Mouse (Mus musculus) E14TG2a.4 (cell line): ENCODE measurements around the gene Rnf43.

Experiments used
- H3K27me3 ChIP-seq: 2 replicates; pipeline ENCODE4 v1.6.1; 2014; ENCODE audit warnings: low read length, control low read depth; ENCODE audit not compliant: insufficient read depth
- H3K36me3 ChIP-seq: 2 replicates; pipeline ENCODE4 v1.6.1; 2014; ENCODE audit warnings: low read length, control low read depth; ENCODE audit not compliant: insufficient read depth
- H3K4me1 ChIP-seq: replicated peaks from 2 replicates; pipeline ENCODE4 v1.6.1; 2014; ENCODE audit warnings: low read depth, low read length, control low read depth
- H3K4me3 ChIP-seq: replicated peaks from 2 replicates; pipeline ENCODE4 v1.5.1; 2014; ENCODE audit warnings: mild to moderate bottlenecking, low read length
- H3K9me3 ChIP-seq: 2 replicates; pipeline ENCODE4 v1.6.1; 2014; ENCODE audit warnings: low read length, control low read depth
- CTCF ChIP-seq: conservative IDR thresholded peaks from 2 replicates; pipeline ENCODE4 v1.5.1; 2014; ENCODE audit warnings: low read length
- NANOG ChIP-seq: IDR thresholded peaks from 2 replicates; pipeline ENCODE4 v1.6.1; 2014; ENCODE audit warnings: borderline replicate concordance, low read length, mixed read lengths
- POU5F1 ChIP-seq: IDR thresholded peaks from 2 replicates; pipeline ENCODE4 v1.6.1; 2014; ENCODE audit warnings: low read length, borderline replicate concordance

Gene Rnf43

DNA sequence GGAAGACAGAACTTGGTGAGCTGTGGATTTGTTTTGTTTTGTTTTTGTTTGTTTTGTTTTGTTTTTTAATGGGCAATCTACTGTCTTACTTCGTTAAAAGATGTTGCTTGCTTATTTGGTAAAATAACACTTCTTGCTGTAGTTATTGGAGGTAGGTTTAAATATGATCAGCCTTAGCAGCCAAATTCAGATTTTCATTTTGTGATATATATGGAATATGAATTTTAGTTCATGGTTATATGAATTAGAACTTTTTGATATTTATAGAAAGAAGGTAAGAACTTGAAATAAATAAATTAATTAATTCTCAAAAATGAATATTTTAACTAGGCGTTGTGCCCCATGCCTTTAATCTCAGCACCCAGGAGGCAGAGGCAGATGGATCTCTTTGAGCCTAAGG lies 3.1 kb downstream of the Rnf43 start:
- Histone ChIP-seq H3K36me3 (no peaks in the 10 kb centered on the region), H3K9me3 (no peaks in the 10 kb centered on the region), H3K4me1 (peaks cover 10% of the 10 kb centered on the region), H3K4me3 (no peak overlapping the region), H3K27me3 (peaks cover 15% of the 10 kb centered on the region)
- TF ChIP-seq CTCF (no peak), NANOG (no peak), POU5F1 (no peak)

DNA sequence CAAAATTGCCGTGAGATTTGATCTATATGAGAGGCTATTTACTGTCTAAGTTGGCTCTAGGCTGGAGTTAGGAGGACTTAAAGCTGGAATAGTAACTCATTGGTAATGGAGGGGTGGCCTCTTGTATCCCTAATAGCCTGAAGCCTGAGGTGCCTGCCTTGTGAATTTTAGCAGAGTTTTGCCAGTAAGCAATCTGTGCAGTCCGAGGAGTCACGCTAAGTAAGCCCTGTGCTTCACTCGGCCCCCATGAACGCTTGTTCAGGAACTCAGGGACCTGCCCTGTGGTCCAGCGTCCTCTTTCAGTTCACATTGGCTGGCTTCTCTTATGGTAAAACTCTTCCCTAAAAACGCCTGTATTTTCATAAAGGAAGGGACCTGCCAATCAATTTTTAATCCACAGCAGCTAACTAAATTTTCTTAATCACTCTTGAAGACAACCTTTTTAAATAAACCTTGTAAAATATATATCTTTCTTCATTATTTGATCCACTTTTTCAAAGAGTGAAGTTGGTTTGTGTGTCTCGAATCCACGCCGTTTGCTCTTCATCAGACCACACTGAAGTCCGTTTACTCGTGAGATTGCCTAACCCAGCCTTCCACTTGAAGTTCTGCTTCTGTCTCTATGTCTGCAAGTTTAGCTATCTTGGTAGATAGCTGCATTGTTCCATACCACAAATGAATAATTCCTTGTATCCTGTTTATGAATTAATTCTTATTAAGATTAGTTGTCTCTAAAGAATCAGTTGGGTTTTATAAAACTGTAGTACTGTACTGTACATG lies 3.9 kb downstream of the Rnf43 start:
- no peak overlapping the region for H3K4me3 ChIP-seq
- peaks cover 10% of the 10 kb centered on the region for H3K4me1 ChIP-seq
- no peaks in the 10 kb centered on the region for H3K36me3 ChIP-seq
- H3K9me3 ChIP-seq = no peaks in the 10 kb centered on the region
- TF ChIP-seq NANOG = no peak
- no peak for TF ChIP-seq CTCF
- TF ChIP-seq POU5F1 = no peak
- peaks cover 15% of the 10 kb centered on the region for H3K27me3 ChIP-seq

DNA sequence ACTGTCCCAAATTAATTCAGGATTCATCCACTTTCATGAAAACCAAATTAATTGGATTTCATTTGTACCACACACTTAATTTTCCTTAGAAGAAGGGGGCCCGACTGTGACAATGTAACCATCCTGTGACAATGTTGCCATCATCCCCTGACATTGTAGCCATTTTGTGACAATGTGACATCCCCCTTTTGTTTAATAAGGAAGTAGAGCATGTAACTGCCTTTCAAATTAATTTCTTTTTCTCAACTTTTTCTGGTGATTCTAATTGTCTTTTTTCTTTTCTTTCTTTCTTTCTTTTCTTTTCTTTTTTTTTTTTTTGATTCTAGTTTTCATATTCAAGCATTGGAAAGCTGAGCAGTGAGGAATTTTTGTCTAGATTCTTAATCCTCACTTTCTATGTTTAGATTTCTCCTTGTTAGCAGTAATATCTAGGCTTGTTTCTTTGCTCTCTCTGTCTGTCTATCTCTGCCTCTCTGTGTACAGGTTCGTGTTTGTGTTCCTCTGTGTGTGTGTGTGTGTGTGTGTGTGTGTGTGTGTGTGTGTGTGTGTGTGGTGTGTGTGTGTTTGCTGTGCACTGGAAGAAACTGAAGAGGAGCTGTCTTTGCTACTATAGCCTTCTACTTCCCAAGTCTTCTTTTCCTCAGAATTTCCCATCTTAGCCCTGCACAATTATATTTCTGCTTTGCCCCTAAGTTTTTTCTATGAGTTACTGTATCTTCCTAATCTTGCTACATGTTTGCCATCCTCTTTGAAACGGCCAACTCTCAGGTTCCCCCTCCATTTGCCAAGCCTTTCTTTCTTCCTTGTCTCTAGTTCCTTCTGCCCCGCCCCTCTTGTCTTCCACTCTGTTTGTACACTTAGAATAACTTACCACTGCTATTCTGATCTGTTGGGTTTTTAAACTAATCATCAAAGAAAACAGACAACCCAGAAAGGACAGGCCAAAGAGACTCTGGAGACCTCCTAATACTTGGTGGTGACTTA lies 4.9 kb downstream of the Rnf43 start:
- Histone ChIP-seq H3K27me3 (peaks cover 15% of the 10 kb centered on the region), H3K4me1 (peaks cover 10% of the 10 kb centered on the region), H3K9me3 (no peaks in the 10 kb centered on the region), H3K4me3 (no peak overlapping the region), H3K36me3 (no peaks in the 10 kb centered on the region)
- TF ChIP-seq NANOG (no peak), POU5F1 (no peak), CTCF (no peak)

DNA sequence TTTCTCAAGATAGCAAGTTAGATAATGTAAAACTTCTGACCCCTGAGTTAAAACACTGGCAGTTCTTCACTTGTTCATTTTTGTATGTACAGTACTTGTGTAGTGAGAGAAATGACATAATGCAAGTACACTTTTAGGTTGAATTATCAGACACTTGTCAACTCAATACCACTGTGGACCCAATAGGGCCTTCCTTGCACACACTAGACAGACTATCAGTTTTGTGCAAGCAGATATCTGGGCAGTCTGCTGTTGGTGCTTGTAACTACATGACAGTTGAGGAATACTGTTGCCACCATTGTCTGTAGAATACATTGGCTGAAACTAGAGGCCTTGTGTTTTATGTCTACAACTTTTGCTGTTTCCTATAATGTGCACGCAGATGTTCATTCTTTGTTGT lies 10.8 kb downstream of the Rnf43 start:
- TF ChIP-seq NANOG (no peak), CTCF (no peak), POU5F1 (no peak)
- no peak overlapping the region for H3K4me3 ChIP-seq
- no peaks in the 10 kb centered on the region for H3K36me3 ChIP-seq
- H3K27me3 ChIP-seq = no peaks in the 10 kb centered on the region
- peaks cover 10% of the 10 kb centered on the region for H3K4me1 ChIP-seq
- H3K9me3 ChIP-seq = no peaks in the 10 kb centered on the region

DNA sequence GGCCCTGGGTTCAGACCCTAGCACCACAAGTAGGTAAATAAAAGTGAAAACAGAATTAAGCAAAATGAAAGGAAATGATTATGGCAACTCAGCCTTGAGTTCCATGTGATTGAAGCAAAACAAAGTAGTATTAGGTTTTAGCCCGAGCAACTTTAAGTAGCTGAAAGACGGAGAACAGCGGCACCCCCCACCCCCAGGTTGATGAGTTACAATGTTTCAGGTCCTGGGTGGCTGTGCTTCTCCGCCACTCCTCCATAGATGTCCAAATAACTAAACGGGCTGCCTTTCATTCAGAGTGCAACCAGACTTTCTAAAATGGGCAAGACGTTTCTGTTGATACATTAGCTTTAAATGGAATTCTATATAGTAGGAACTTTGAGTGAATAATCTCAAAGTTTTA lies 13.1 kb downstream of the Rnf43 start:
- Histone ChIP-seq H3K36me3 (no peaks in the 10 kb centered on the region), H3K4me3 (no peak overlapping the region), H3K9me3 (no peaks in the 10 kb centered on the region), H3K27me3 (no peaks in the 10 kb centered on the region), H3K4me1 (peaks cover 14% of the 10 kb centered on the region)
- TF ChIP-seq POU5F1 (no peak), CTCF (no peak), NANOG (no peak)

DNA sequence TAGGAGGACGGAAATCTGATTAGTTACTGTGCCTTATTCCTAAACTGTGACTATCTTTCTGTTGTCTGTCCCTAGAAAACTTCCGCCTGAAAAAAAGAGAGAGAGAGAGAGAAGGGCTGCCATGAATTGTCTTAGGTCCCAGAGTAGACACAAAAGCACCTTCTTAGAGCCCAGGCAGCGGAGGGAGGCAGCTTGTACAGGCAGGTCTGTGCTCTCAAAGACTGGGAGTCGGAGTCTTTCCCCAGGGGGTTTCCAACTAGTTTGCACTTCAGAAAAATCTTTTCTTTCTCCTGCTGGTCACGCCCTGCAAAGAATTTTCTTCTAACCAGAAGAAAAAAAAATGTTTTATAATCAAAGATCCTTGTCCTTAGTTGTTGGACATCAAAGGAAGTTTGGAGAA lies 15.2 kb downstream of the Rnf43 start:
- H3K36me3 ChIP-seq = no peaks in the 10 kb centered on the region
- no peaks in the 10 kb centered on the region for H3K27me3 ChIP-seq
- H3K4me1 ChIP-seq = peaks cover 14% of the 10 kb centered on the region
- TF ChIP-seq NANOG = no peak
- TF ChIP-seq POU5F1 = no peak
- no peak for TF ChIP-seq CTCF
- no peak overlapping the region for H3K4me3 ChIP-seq
- no peaks in the 10 kb centered on the region for H3K9me3 ChIP-seq

DNA sequence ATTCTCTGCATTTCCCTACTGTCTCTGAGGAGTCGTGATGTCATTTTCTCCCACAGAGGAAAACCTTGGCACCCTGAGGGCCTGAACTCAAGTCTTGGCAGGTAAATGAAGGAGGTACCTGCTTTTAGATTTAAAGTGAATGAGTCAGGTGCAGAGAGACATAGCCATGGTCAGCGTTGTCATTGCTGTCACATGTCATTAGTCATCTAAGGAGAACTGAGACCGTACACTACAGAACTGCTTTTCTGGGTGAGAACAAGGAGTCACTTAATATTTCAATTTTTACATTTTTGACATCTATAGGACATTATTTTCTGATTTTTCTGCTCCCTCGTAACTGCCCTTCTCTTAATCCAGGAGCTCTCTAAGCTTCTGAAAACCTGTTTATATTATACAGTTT lies 16.0 kb downstream of the Rnf43 start:
- peaks cover 14% of the 10 kb centered on the region for H3K4me1 ChIP-seq
- H3K4me3 ChIP-seq = no peak overlapping the region
- TF ChIP-seq CTCF (no peak), POU5F1 (no peak), NANOG (no peak)
- H3K9me3 ChIP-seq = no peaks in the 10 kb centered on the region
- no peaks in the 10 kb centered on the region for H3K36me3 ChIP-seq
- no peaks in the 10 kb centered on the region for H3K27me3 ChIP-seq

DNA sequence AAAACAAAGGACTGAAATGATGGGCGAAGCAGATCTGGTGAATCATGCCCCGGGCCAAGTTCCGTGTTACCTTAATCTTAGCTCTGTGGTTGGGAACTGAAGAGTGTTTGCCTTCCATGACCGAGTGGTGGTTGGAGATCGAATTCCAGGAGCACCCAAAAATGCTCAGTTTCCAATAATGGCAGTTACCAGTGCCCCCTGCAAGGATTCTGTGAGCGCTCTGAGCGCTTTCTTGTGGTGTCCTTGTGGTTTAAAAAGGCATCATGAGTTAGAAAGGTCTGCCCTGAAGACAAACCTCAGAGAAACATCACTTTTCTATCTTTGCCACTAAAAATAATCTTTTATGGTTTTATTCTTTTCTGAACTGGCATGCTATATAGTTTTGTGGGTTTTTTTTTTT lies 16.5 kb downstream of the Rnf43 start:
- Histone ChIP-seq H3K27me3 (no peaks in the 10 kb centered on the region), H3K9me3 (no peaks in the 10 kb centered on the region), H3K4me3 (no peak overlapping the region), H3K36me3 (no peaks in the 10 kb centered on the region), H3K4me1 (peaks cover 14% of the 10 kb centered on the region)
- TF ChIP-seq CTCF (no peak), NANOG (no peak), POU5F1 (no peak)

DNA sequence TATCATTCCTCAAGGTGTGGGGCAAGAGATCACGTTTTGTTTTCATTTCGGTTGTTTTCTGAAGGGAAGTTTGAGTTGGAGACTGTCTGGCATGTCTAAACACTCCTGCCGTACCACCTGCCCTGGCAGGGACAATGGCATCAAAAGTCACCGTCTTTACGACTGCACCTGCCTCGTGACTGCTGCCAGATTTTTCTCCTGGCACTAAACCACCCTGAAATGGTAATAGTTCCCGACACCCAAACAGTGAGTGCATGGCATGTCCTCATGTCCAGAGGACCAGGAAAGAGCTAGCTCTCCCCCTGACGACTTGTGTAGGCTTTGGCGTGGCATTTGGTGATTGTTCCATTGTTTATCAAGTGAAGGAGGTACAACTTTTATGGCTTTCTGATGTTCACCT lies 18.3 kb downstream of the Rnf43 start:
- peaks cover 27% of the 10 kb centered on the region for H3K4me1 ChIP-seq
- H3K27me3 ChIP-seq = no peaks in the 10 kb centered on the region
- H3K36me3 ChIP-seq = no peaks in the 10 kb centered on the region
- no peak overlapping the region for H3K4me3 ChIP-seq
- TF ChIP-seq POU5F1 (no peak), NANOG (no peak), CTCF (no peak)
- no peaks in the 10 kb centered on the region for H3K9me3 ChIP-seq
